Mouse (Mus musculus) gonadal fat pad, adult 2 months (tissue): Measurements from ENCODE around the gene Cobll1. TPM values are rescaled to one million over a fixed set of nuclear protein-coding genes. Genes with fewer than 3 reads are reported as not detected.

Experiments used
- DNase-seq: peaks from one replicate; pipeline ENCODE4 v3.0.0-alpha.2; 2012; ENCODE audit warnings: low read depth
- polyA plus RNA-seq: library from polyadenylated mRNA; depleted of rRNA; stranded (reverse); fragments of >200 nt; gene quantifications from 2 replicates; pipeline ENCODE4 v1.2.3, GENCODE M21; 2012

Cobll1 gene
- polyA plus RNA-seq, 1 experiment: 18.4 TPM

GRCm38 (mm10) chr2:65196994-65197393, 42.2 kb downstream of the Cobll1 start:
- no peak for DNase-seq

GRCm38 (mm10) chr2:65195233-65196010, 43.8 kb downstream of the Cobll1 start:
- no peak for DNase-seq

GRCm38 (mm10) chr2:65193091-65193795, 46.0 kb downstream of the Cobll1 start:
- no peak for DNase-seq

GRCm38 (mm10) chr2:65191398-65191797, 47.8 kb downstream of the Cobll1 start:
- no peak for DNase-seq

- DNase-seq: no peak
These were observed 49.9 kb downstream of the Cobll1 start for GRCm38 (mm10) chr2:65189346-65189745.

GRCm38 (mm10) chr2:65188585-65188984, 50.6 kb downstream of the Cobll1 start:
- DNase-seq: no peak

GRCm38 (mm10) chr2:65187652-65188051, 51.6 kb downstream of the Cobll1 start:
- DNase-seq: no peak

- no peak for DNase-seq
These were observed 52.0 kb downstream of the Cobll1 start for GRCm38 (mm10) chr2:65187164-65187563.

GRCm38 (mm10) chr2:65182747-65183146, 56.5 kb downstream of the Cobll1 start:
- DNase-seq: no peak

GRCm38 (mm10) chr2:65181736-65182135, 57.5 kb downstream of the Cobll1 start:
- DNase-seq: no peak

GRCm38 (mm10) chr2:65181066-65181716, 58.0 kb downstream of the Cobll1 start:
- DNase-seq: no peak

- no peak for DNase-seq
These were observed 63.6 kb downstream of the Cobll1 start for GRCm38 (mm10) chr2:65175645-65176044.

GRCm38 (mm10) chr2:65172071-65172470, 67.1 kb downstream of the Cobll1 start:
- no peak for DNase-seq

GRCm38 (mm10) chr2:65171516-65171915, 67.7 kb downstream of the Cobll1 start:
- no peak for DNase-seq

GRCm38 (mm10) chr2:65170693-65171456, 68.3 kb downstream of the Cobll1 start:
- no peak for DNase-seq

- DNase-seq: no peak
These were observed 68.9 kb downstream of the Cobll1 start for GRCm38 (mm10) chr2:65170256-65170655.

- no peak for DNase-seq
These were observed 75.2 kb downstream of the Cobll1 start for GRCm38 (mm10) chr2:65163990-65164389.

- peak; percentile 87 for DNase-seq
These were observed 76.6 kb downstream of the Cobll1 start for GRCm38 (mm10) chr2:65162625-65163024.

- no peak for DNase-seq
These were observed 77.5 kb downstream of the Cobll1 start for GRCm38 (mm10) chr2:65161715-65162114.

GRCm38 (mm10) chr2:65157981-65158651, 81.1 kb downstream of the Cobll1 start:
- DNase-seq: no peak

- no peak for DNase-seq
These were observed 81.9 kb downstream of the Cobll1 start for GRCm38 (mm10) chr2:65157325-65157724.
